Mouse (Mus musculus) hindbrain, embryonic 12.5 days (tissue): ENCODE data around the gene Runx2. TPM values are rescaled to one million over a fixed set of nuclear protein-coding genes. Genes with fewer than 3 reads are reported as not detected.

Experiments used
- ATAC-seq: fragments of 200-750 bp; cut with Nextera tagmentation; 2 replicates; pipeline ENCODE4 v1.8.0; 2017; ENCODE audit warnings: moderate TSS enrichment; ENCODE audit not compliant: low FRiP score
- H3K27ac ChIP-seq: fragments of 300-500 bp; sonication (generic); 2 replicates; pipeline ENCODE4 v1.5.1; 2016; ENCODE audit warnings: mild to moderate bottlenecking
- H3K27me3 ChIP-seq: fragments of 300-500 bp; sonication (generic); 2 replicates; pipeline ENCODE4 v1.6.1; 2016; ENCODE audit warnings: mild to moderate bottlenecking
- H3K36me3 ChIP-seq: fragments of 300-500 bp; sonication (generic); 2 replicates; pipeline ENCODE4 v1.6.1; 2016; ENCODE audit warnings: mild to moderate bottlenecking
- H3K4me1 ChIP-seq: fragments of 300-500 bp; sonication (generic); 2 replicates; pipeline ENCODE4 v1.6.1; 2016
- H3K4me2 ChIP-seq: fragments of 300-500 bp; sonication (generic); replicated peaks from 2 replicates; pipeline ENCODE4 v1.6.1; 2016; ENCODE audit warnings: mild to moderate bottlenecking
- H3K4me3 ChIP-seq: fragments of 300-500 bp; sonication (generic); 2 replicates; pipeline ENCODE4 v1.5.1; 2016; ENCODE audit warnings: mild to moderate bottlenecking
- H3K9ac ChIP-seq: fragments of 300-500 bp; sonication (generic); 2 replicates; pipeline ENCODE4 v1.6.1; 2016; ENCODE audit warnings: mild to moderate bottlenecking, moderate library complexity
- H3K9me3 ChIP-seq: fragments of 300-500 bp; sonication (generic); replicated peaks from 2 replicates; pipeline ENCODE4 v1.6.1; 2016; ENCODE audit warnings: mild to moderate bottlenecking
- WGBS: fragments of 180-500 bp; shearing (Covaris S2); methylation state at CpG from one replicate; pipeline ENCODE4 v1.1.7; 2016; 5-methylcytosine and 5-hydroxymethylcytosine counted together
- polyA plus RNA-seq: library from polyadenylated mRNA; unstranded; fragments of >200 nt; fragmentation: Nextera tagmentation; extraction: Ambion mirVana; gene quantifications from 2 replicates; pipeline ENCODE4 v1.2.1, GENCODE M21; 2016

Gene Runx2
- polyA plus RNA-seq, 1 experiment from 2014 or later: 4.6 TPM

- Histone ChIP-seq H3K9me3 (no peaks in the 10 kb centered on the region), H3K4me3 (no peak overlapping the region), H3K9ac (no peak overlapping the region), H3K36me3 (no peaks in the 10 kb centered on the region), H3K27me3 (0 out of 2 replicates have a peak, but pooled peaks cover 5% of the 10 kb centered on the region), H3K4me1 (peaks cover 4% of the 10 kb centered on the region; the same call in 1 of the 2 replicates), H3K4me2 (no peak overlapping the region), H3K27ac (no peak overlapping the region)
- 93% methylated on average over 6 of the region's 6 CpGs for WGBS
- ATAC-seq: no peak
Measured at GRCm38 (mm10) chr17:44643260-44643659, 171.3 kb downstream of the Runx2 start.

- no peak overlapping the region for H3K4me3 ChIP-seq
- no peaks in the 10 kb centered on the region for H3K36me3 ChIP-seq
- no peaks in the 10 kb centered on the region for H3K9me3 ChIP-seq
- no peak overlapping the region for H3K27ac ChIP-seq
- 82% methylated on average over 4 of the region's 4 CpGs for WGBS
- no peak for ATAC-seq
- H3K4me2 ChIP-seq: no peak overlapping the region
- H3K27me3 ChIP-seq: 0 out of 2 replicates have a peak, but pooled peaks cover 5% of the 10 kb centered on the region
- H3K4me1 ChIP-seq: peaks cover 7% of the 10 kb centered on the region; the same call in 1 of the 2 replicates
- H3K9ac ChIP-seq: no peak overlapping the region
Measured at GRCm38 (mm10) chr17:44642126-44642525, 172.5 kb downstream of the Runx2 start.

GRCm38 (mm10) chr17:44640910-44641309 lies 173.7 kb downstream of the Runx2 start:
- Histone ChIP-seq H3K4me2 (no peak overlapping the region), H3K27me3 (no peaks in the 10 kb centered on the region), H3K9ac (no peak overlapping the region), H3K9me3 (no peaks in the 10 kb centered on the region), H3K4me1 (peaks cover 7% of the 10 kb centered on the region; the same call in 1 of the 2 replicates), H3K27ac (no peak overlapping the region), H3K4me3 (no peak overlapping the region), H3K36me3 (no peaks in the 10 kb centered on the region)
- WGBS: 84% methylated on average over 3 of the region's 3 CpGs
- no peak for ATAC-seq

- Histone ChIP-seq H3K27ac (no peak overlapping the region), H3K4me3 (no peak overlapping the region), H3K27me3 (0 out of 2 replicates have a peak, but pooled peaks cover 6% of the 10 kb centered on the region), H3K4me1 (peaks cover 7% of the 10 kb centered on the region; the same call in 1 of the 2 replicates), H3K9ac (no peak overlapping the region), H3K9me3 (no peaks in the 10 kb centered on the region), H3K36me3 (no peaks in the 10 kb centered on the region), H3K4me2 (no peak overlapping the region)
- 92% methylated on average over 14 of the region's 14 CpGs for WGBS
- ATAC-seq: no peak
Measured at GRCm38 (mm10) chr17:44639446-44639845, 175.2 kb downstream of the Runx2 start.

- 0 out of 2 replicates have a peak, but pooled peaks cover 6% of the 10 kb centered on the region for H3K27me3 ChIP-seq
- no peak overlapping the region for H3K4me2 ChIP-seq
- H3K9ac ChIP-seq: no peak overlapping the region
- no peak overlapping the region for H3K4me3 ChIP-seq
- no peak overlapping the region for H3K27ac ChIP-seq
- ATAC-seq: no peak
- H3K4me1 ChIP-seq: peaks cover 7% of the 10 kb centered on the region; the same call in 1 of the 2 replicates
- 78% methylated on average over 10 of the region's 10 CpGs for WGBS
- H3K9me3 ChIP-seq: no peaks in the 10 kb centered on the region
- no peaks in the 10 kb centered on the region for H3K36me3 ChIP-seq
Measured at GRCm38 (mm10) chr17:44637181-44637880, 177.3 kb downstream of the Runx2 start.

- Histone ChIP-seq H3K36me3 (no peaks in the 10 kb centered on the region), H3K27me3 (0 out of 2 replicates have a peak, but pooled peaks cover 6% of the 10 kb centered on the region), H3K27ac (no peak overlapping the region), H3K9ac (no peak overlapping the region), H3K9me3 (no peaks in the 10 kb centered on the region), H3K4me1 (peaks cover 7% of the 10 kb centered on the region; the same call in 1 of the 2 replicates), H3K4me3 (no peak overlapping the region), H3K4me2 (no peak overlapping the region)
- WGBS: 82% methylated on average over 5 of the region's 5 CpGs
- ATAC-seq: no peak
Measured at GRCm38 (mm10) chr17:44634486-44634885, 180.1 kb downstream of the Runx2 start.

GRCm38 (mm10) chr17:44633607-44634415 lies 180.8 kb downstream of the Runx2 start:
- Histone ChIP-seq H3K4me1 (peaks cover 7% of the 10 kb centered on the region; the same call in 1 of the 2 replicates), H3K9ac (no peak overlapping the region), H3K27me3 (0 out of 2 replicates have a peak, but pooled peaks cover 6% of the 10 kb centered on the region), H3K4me2 (no peak overlapping the region), H3K27ac (no peak overlapping the region), H3K36me3 (no peaks in the 10 kb centered on the region), H3K4me3 (no peak overlapping the region), H3K9me3 (no peaks in the 10 kb centered on the region)
- ATAC-seq: no peak
- 78% methylated on average over 14 of the region's 14 CpGs for WGBS

GRCm38 (mm10) chr17:44632941-44633340 lies 181.7 kb downstream of the Runx2 start:
- Histone ChIP-seq H3K4me3 (no peak overlapping the region), H3K27me3 (0 out of 2 replicates have a peak, but pooled peaks cover 6% of the 10 kb centered on the region), H3K4me2 (no peak overlapping the region), H3K9me3 (no peaks in the 10 kb centered on the region), H3K36me3 (no peaks in the 10 kb centered on the region), H3K9ac (no peak overlapping the region), H3K27ac (no peak overlapping the region), H3K4me1 (no peaks in the 10 kb centered on the region)
- WGBS: 93% methylated on average over 2 of the region's 2 CpGs
- no peak for ATAC-seq

- Histone ChIP-seq H3K27ac (no peak overlapping the region), H3K27me3 (peaks cover 6% of the 10 kb centered on the region; the same call in 1 of the 2 replicates), H3K4me1 (no peaks in the 10 kb centered on the region), H3K36me3 (no peaks in the 10 kb centered on the region), H3K9me3 (no peaks in the 10 kb centered on the region), H3K4me3 (no peak overlapping the region), H3K9ac (no peak overlapping the region), H3K4me2 (no peak overlapping the region)
- 81% methylated on average over 4 of the region's 4 CpGs for WGBS
- no peak for ATAC-seq
Measured at GRCm38 (mm10) chr17:44632292-44632691, 182.3 kb downstream of the Runx2 start.

- H3K4me2 ChIP-seq: no peak overlapping the region
- no peaks in the 10 kb centered on the region for H3K9me3 ChIP-seq
- no peak overlapping the region for H3K9ac ChIP-seq
- H3K36me3 ChIP-seq: no peaks in the 10 kb centered on the region
- no peak for ATAC-seq
- H3K27me3 ChIP-seq: peaks cover 6% of the 10 kb centered on the region; the same call in 1 of the 2 replicates
- no peak overlapping the region for H3K4me3 ChIP-seq
- no peaks in the 10 kb centered on the region for H3K4me1 ChIP-seq
- no peak overlapping the region for H3K27ac ChIP-seq
- 87% methylated on average over 4 of the region's 4 CpGs for WGBS
Measured at GRCm38 (mm10) chr17:44631577-44631976, 183.0 kb downstream of the Runx2 start.

GRCm38 (mm10) chr17:44627317-44627716 lies 187.3 kb downstream of the Runx2 start:
- H3K9me3 ChIP-seq: no peaks in the 10 kb centered on the region
- H3K27me3 ChIP-seq: no peaks in the 10 kb centered on the region; the same call in 1 of the 2 replicates
- no peak overlapping the region for H3K9ac ChIP-seq
- ATAC-seq: no peak
- H3K4me2 ChIP-seq: no peak overlapping the region
- H3K36me3 ChIP-seq: no peaks in the 10 kb centered on the region
- H3K27ac ChIP-seq: no peak overlapping the region
- H3K4me3 ChIP-seq: no peak overlapping the region
- no peaks in the 10 kb centered on the region for H3K4me1 ChIP-seq
- WGBS: 85% methylated on average over 6 of the region's 6 CpGs

GRCm38 (mm10) chr17:44623707-44624106 lies 190.9 kb downstream of the Runx2 start:
- H3K9me3 ChIP-seq: no peaks in the 10 kb centered on the region
- ATAC-seq: no peak
- 82% methylated on average over 2 of the region's 2 CpGs for WGBS

More at GRCm38 (mm10) chr17:44623707-44624106, 190.9 kb downstream of the Runx2 start:
- Histone ChIP-seq H3K4me3 (no peak overlapping the region), H3K36me3 (no peaks in the 10 kb centered on the region), H3K9ac (no peak overlapping the region), H3K4me2 (no peak overlapping the region), H3K27ac (no peak overlapping the region), H3K27me3 (no peaks in the 10 kb centered on the region; the same call in 1 of the 2 replicates), H3K4me1 (no peaks in the 10 kb centered on the region)
